Mouse (Mus musculus) cerebellum, adult 2 months (tissue): Measurements from ENCODE around the gene Snx11. TPM values are rescaled to one million over a fixed set of nuclear protein-coding genes. Genes with fewer than 3 reads are reported as not detected.

Experiments
- DNase-seq, 2 experiments: peaks; one replicate each; pipeline ENCODE4 v3.0.0; 2021
- H3K27ac ChIP-seq: fragments of 200-500 bp; 2 replicates; pipeline ENCODE4 v1.5.1; 2012; ENCODE audit warnings: low read length, control low read depth, inconsistent platforms; ENCODE audit not compliant: insufficient read depth
- H3K27me3 ChIP-seq: fragments of 200-500 bp; 2 replicates; pipeline ENCODE4 v1.6.1; 2012; ENCODE audit warnings: inconsistent platforms, mild to moderate bottlenecking, low read length, moderate library complexity; ENCODE audit not compliant: control insufficient read depth, insufficient read depth
- H3K4me1 ChIP-seq: fragments of 200-500 bp; 2 replicates; pipeline ENCODE4 v1.6.1; 2011; ENCODE audit warnings: low read length; ENCODE audit not compliant: control insufficient read depth, insufficient read depth
- H3K4me3 ChIP-seq: fragments of 200-500 bp; replicated peaks from 2 replicates; pipeline ENCODE3; 2011; ENCODE audit warnings: mild to moderate bottlenecking, low read depth, low read length, control low read depth; ENCODE audit not compliant: insufficient read depth
- CTCF ChIP-seq: fragments of 200-500 bp; IDR thresholded peaks from 2 replicates; pipeline ENCODE4 v1.5.1; 2011; ENCODE audit warnings: low read depth, mild to moderate bottlenecking, control low read depth, low read length, moderate library complexity, borderline replicate concordance; ENCODE audit not compliant: insufficient read depth
- POLR2A ChIP-seq: fragments of 200-500 bp; IDR thresholded peaks from 2 replicates; pipeline ENCODE4 v1.6.1; 2011; ENCODE audit warnings: low read length, control low read depth, borderline replicate concordance; ENCODE audit not compliant: insufficient read depth
- WGBS: fragments of 180-500 bp; shearing (Covaris S2); methylation state at CpG from one replicate; pipeline ENCODE4 v1.1.7; 2018; 5-methylcytosine and 5-hydroxymethylcytosine counted together
- polyA plus RNA-seq: library from polyadenylated mRNA; depleted of rRNA; stranded (reverse); fragments of >200 nt; gene quantifications from 2 replicates; pipeline ENCODE4 v1.2.3, GENCODE M21; 2012

The Snx11 gene
- polyA plus RNA-seq, 1 experiment, result 38.5 TPM

DNA sequence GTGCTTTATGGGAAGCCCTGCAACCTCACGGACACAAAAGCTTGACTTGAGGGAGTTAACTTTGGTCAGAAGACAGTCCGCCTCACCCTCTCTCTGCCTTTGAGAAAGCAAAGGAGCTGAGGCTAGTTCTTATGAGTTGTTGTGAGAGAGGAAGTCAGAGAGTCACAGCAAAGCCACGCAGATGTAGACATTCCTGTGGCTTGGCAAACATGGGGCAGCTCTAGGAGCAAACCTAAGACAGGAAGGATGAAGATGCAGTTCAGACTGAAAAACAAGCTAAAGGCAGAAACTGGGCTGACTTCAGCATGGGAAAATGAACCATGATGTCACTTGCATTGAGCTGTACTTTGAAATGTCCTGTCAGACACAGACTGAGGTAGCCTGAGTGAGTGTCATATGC is 29.8 kb downstream of the Snx11 start:
- Histone ChIP-seq H3K4me1 (no peaks in the 10 kb centered on the region), H3K27ac (no peak overlapping the region), H3K27me3 (no peaks in the 10 kb centered on the region), H3K4me3 (no peak overlapping the region)
- TF ChIP-seq POLR2A, result no peak
- TF ChIP-seq CTCF, result no peak
- DNase-seq, result no peak
- WGBS, result 80% methylated on average over 3 of the region's 3 CpGs

DNA sequence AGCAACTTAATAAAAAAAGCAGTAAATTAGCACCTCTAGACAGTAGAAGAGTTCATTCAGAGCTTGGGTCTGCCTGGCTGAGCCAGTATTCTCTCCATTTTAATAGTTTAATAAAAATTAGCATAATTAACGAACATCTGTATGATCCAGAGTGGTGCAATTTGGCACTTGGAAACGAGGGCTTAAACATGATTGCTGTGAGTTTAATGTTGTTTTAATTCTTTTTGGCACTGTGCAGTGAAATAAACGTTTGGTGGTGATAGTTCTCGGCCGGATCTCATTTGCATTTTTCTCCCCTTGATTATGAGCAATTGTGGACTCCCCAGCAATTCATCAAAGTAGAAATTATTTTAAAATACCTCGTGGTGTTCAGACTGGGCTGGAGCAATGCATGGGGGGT is 30.7 kb downstream of the Snx11 start:
- TF ChIP-seq POLR2A, result no peak
- TF ChIP-seq CTCF, result no peak
- H3K27me3 ChIP-seq, result no peaks in the 10 kb centered on the region
- no peaks in the 10 kb centered on the region for H3K4me1 ChIP-seq
- no peak overlapping the region for H3K4me3 ChIP-seq
- DNase-seq, result no peak
- WGBS, result 58% methylated on average over 6 of the region's 6 CpGs
- H3K27ac ChIP-seq, result no peak overlapping the region

DNA sequence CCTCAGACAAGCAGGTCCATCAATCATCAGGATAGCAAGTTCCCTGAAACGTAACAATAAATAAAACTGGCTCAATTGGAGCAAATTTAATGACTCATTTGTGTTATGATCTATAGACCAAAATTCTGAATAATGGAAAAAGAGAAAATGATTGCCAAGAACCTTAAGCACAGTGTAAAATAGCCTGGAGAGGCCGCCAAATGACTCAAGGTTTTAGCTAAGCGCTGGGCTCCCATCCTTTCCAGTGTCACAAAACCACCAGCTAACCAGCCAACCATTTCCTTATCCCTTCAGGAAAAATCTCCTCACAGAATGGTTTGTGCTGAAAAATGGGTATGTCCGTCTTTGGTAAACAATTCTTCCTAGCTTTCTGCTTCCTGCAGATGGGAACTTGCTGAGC is 33.5 kb downstream of the Snx11 start:
- no peaks in the 10 kb centered on the region for H3K27me3 ChIP-seq
- H3K4me3 ChIP-seq, result no peak overlapping the region
- H3K4me1 ChIP-seq, result no peaks in the 10 kb centered on the region
- TF ChIP-seq CTCF, result no peak
- no peak for TF ChIP-seq POLR2A
- H3K27ac ChIP-seq, result no peak overlapping the region
- WGBS, result 97% methylated on average over 4 of the region's 4 CpGs
- no peak for DNase-seq

DNA sequence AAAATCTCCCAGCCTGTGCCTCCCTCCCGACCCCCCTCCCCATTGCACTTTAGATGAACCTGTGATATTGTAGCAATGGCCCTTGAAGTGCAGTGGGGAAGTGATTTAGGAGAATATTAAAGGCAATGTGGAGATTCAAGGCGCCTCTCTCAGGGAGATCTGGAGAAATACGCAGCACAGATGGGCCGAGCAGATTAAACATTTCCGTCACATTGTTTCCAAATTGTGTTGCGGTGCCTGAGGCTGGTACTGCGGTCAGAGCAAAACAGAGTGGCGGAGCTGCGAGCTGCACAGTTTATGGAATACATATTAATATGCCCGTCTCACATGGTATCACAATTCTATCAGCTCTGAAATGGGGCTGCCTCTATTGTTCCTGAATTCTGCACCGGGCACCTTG is 34.4 kb downstream of the Snx11 start:
- H3K27ac ChIP-seq, result no peak overlapping the region

DNA sequence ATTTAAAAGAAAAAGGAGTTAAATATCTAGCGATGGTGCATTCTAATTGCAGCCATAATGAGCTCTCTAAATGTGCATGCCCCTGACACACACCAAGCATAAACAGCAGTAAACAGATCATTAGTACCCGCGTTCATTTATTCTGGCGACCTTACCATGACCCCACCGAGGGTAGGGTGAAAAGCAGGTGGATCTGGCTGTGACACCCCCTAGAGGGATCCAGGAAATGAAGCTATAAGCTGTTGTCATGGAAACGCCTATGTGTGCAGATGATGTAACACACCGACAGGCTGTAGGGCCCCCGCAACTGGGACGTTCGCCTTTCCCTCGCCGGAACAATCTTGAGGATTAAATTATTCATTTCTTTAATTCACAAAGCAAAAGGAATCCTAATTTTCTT is 35.4 kb downstream of the Snx11 start:
- Histone ChIP-seq H3K4me1 (no peaks in the 10 kb centered on the region), H3K27ac (no peak overlapping the region), H3K4me3 (no peak overlapping the region), H3K27me3 (no peaks in the 10 kb centered on the region)
- no peak for DNase-seq
- TF ChIP-seq POLR2A (no peak), CTCF (no peak)
- 44% methylated on average over 12 of the region's 12 CpGs for WGBS

More for the DNA sequence above, 34.4 kb downstream of the Snx11 start:
- Histone ChIP-seq H3K4me3 (no peak overlapping the region), H3K4me1 (no peaks in the 10 kb centered on the region), H3K27me3 (no peaks in the 10 kb centered on the region)
- WGBS, result 39% methylated on average over 11 of the region's 11 CpGs
- no peak for TF ChIP-seq POLR2A
- TF ChIP-seq CTCF, result no peak
- peak in 1 of 2 experiments; percentile 41 for DNase-seq

DNA sequence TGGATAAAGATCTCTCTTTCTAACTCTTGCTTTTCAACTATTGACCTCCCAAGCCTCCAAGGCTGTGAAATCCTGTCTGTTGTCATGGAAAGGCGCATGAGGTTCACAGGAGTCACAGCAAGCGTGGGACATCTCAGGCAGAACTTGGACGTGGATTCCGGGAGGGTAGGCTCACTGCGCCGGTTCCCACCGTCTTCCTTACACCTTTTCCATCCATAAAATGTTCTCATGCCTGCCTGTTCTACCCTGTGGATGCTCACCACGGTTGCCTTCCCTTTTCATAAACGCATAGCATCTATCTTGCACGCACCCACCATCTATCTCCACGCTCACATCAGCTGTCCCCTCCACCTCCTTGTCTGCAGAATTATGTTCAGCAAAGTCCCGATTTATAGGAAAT is 36.6 kb downstream of the Snx11 start:
- Histone ChIP-seq H3K4me1 (no peaks in the 10 kb centered on the region), H3K27me3 (no peaks in the 10 kb centered on the region), H3K4me3 (no peak overlapping the region), H3K27ac (no peak overlapping the region)
- WGBS, result 81% methylated on average over 12 of the region's 12 CpGs
- no peak for TF ChIP-seq POLR2A
- DNase-seq, result no peak

DNA sequence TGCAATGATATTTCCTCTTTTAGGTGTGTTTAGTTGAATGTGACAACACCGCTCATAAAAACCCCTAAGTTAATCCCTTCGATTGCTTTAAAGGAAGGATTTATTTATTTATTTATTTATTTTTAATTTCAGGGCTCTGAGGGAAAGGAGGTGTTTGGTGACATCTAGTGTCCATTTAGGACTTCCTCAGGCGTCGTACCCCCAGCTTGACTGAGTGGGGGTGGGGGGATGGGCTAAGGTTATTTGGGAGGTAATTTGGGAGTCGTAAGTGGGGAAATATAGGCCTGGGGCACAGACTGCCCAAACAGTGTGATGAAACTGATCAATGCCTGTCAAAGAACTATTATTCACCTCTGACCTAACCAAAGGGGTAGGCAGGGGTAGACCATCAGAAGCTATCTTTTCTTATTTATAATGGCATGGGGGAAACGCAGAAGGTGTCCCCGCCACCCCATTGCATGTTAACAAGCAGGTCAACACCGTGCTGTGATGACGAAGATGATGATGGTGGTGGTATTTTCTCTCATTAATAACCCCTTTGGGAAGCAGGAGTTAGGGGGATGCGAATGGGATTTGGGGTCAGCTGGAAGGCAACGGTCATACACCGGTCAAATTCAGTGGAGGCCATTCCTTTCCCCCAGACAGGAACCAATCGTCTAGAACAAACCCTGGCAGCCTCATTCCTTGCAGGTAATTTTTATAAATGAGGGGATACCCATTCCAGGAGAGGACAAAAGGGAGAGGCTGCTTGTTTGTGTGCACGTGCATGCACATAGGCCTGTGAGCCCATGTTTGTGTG is 39.5 kb downstream of the Snx11 start:
- DNase-seq, result no peak
- no peak overlapping the region for H3K4me3 ChIP-seq
- TF ChIP-seq CTCF (peak; percentile 32; the same call in 1 of the 2 replicates), POLR2A (no peak)
- peaks cover 5% of the 10 kb centered on the region for H3K4me1 ChIP-seq
- WGBS, result 86% methylated on average over 14 of the region's 14 CpGs
- H3K27ac ChIP-seq, result no peak overlapping the region
- H3K27me3 ChIP-seq, result no peaks in the 10 kb centered on the region

DNA sequence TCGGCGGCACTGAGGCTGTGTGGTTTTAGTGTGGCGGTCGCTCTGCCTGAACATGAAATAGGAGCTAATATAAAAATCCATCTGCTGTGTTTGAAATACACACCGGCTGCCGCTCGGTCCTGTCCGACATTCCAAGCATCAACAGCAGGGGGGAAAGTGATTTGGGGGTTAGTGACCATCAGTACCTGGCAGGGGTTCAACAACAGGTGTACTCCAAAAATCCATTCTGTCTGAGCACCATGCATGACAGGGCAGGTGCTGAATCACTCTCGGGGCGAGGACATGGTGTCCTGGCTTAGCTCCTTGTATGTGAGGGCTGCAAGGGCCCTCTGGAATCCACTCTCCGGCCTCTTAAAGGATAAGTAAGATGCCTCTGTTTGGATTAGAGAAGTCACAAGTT is 41.0 kb downstream of the Snx11 start:
- H3K4me3 ChIP-seq, result peak overlapping the region; percentile 60
- TF ChIP-seq CTCF (no peak), POLR2A (no peak)
- peaks cover 5% of the 10 kb centered on the region for H3K4me1 ChIP-seq
- H3K27ac ChIP-seq, result 0 out of 2 replicates have a peak overlapping the region, but pooled peaks have one; percentile 2
- WGBS, result 7% methylated on average over 11 of the region's 11 CpGs
- no peaks in the 10 kb centered on the region for H3K27me3 ChIP-seq
- DNase-seq, result peak; percentile 62 to 76
